Mouse (Mus musculus) ovary, adult 18-20 months (tissue): ENCODE data around the gene Fam155a.
"Not testable (repeated sequence)": the region's sequence is repeated elsewhere in the genome, so short reads cannot be mapped to it uniquely, and the experiment has no call there.

Experiments
- DNase-seq: peaks from one replicate; pipeline ENCODE4 v3.0.0; 2022; ENCODE audit warnings: low spot score, mixed read lengths

Gene Fam155a

GRCm38 (mm10) chr8:9402393-9402792 lies 368.6 kb downstream of the Fam155a start:
- DNase-seq: no peak

- no peak for DNase-seq
These were observed 372.2 kb downstream of the Fam155a start for GRCm38 (mm10) chr8:9398606-9399263.

GRCm38 (mm10) chr8:9398040-9398439 lies 372.9 kb downstream of the Fam155a start:
- DNase-seq: no peak

GRCm38 (mm10) chr8:9394670-9395069 lies 376.3 kb downstream of the Fam155a start:
- no peak for DNase-seq

- no peak for DNase-seq
These were observed 377.7 kb downstream of the Fam155a start for GRCm38 (mm10) chr8:9393246-9393645.

GRCm38 (mm10) chr8:9390229-9390628 lies 380.7 kb downstream of the Fam155a start:
- DNase-seq: not testable (repeated sequence)

- DNase-seq: no peak
These were observed 401.8 kb downstream of the Fam155a start for GRCm38 (mm10) chr8:9369201-9369600.

GRCm38 (mm10) chr8:9367721-9368120 lies 403.2 kb downstream of the Fam155a start:
- DNase-seq: peak; percentile 2

- no peak for DNase-seq
These were observed 405.6 kb downstream of the Fam155a start for GRCm38 (mm10) chr8:9365381-9365780.

GRCm38 (mm10) chr8:9348523-9349135 lies 422.3 kb downstream of the Fam155a start:
- no peak for DNase-seq

- no peak for DNase-seq
These were observed 423.8 kb downstream of the Fam155a start for GRCm38 (mm10) chr8:9347163-9347562.

GRCm38 (mm10) chr8:9344136-9344535 lies 426.8 kb downstream of the Fam155a start:
- DNase-seq: no peak

- DNase-seq: no peak
These were observed 428.0 kb downstream of the Fam155a start for GRCm38 (mm10) chr8:9342998-9343397.

- DNase-seq: no peak
These were observed 428.4 kb downstream of the Fam155a start for GRCm38 (mm10) chr8:9342593-9342992.

GRCm38 (mm10) chr8:9337905-9338304 lies 433.1 kb downstream of the Fam155a start:
- DNase-seq: no peak

GRCm38 (mm10) chr8:9335933-9336303 lies 435.0 kb downstream of the Fam155a start:
- DNase-seq: no peak

- no peak for DNase-seq
These were observed 435.6 kb downstream of the Fam155a start for GRCm38 (mm10) chr8:9335285-9335932.

GRCm38 (mm10) chr8:9332766-9333165 lies 438.2 kb downstream of the Fam155a start:
- DNase-seq: no peak

GRCm38 (mm10) chr8:9309456-9309855 lies 461.5 kb downstream of the Fam155a start:
- no peak for DNase-seq

- no peak for DNase-seq
These were observed 467.3 kb downstream of the Fam155a start for GRCm38 (mm10) chr8:9303526-9304135.

GRCm38 (mm10) chr8:9295046-9295445 lies 475.9 kb downstream of the Fam155a start:
- DNase-seq: no peak

GRCm38 (mm10) chr8:9292532-9292931 lies 478.4 kb downstream of the Fam155a start:
- DNase-seq: no peak
